Mouse (Mus musculus) stomach, postnatal 0 days (tissue): ENCODE measurements around the gene Card19.

ENCODE experiments used
- CTCF ChIP-seq: IDR thresholded peaks from 2 replicates; pipeline ENCODE4 v1.5.1; 2016; ENCODE audit warnings: antibody characterized with exemption, low read depth, mild to moderate bottlenecking, moderate library complexity
- EP300 ChIP-seq: optimal IDR thresholded peaks from 2 replicates; pipeline ENCODE3; 2016; ENCODE audit warnings: antibody characterized with exemption

- TF ChIP-seq CTCF = no peak
- no peak for TF ChIP-seq EP300
Observed at GRCm38 (mm10) chr13:49178839-49179585, 36.8 kb downstream of the Card19 start.
